Mouse (Mus musculus) left cerebral cortex, postnatal 14 days (tissue): ENCODE measurements around the gene Tcaf3. TPM values are rescaled to one million over a fixed set of nuclear protein-coding genes. Genes with fewer than 3 reads are reported as not detected.

Experiments
- DNase-seq, 2 experiments: peaks; one replicate each; pipeline ENCODE4 v3.0.0; 2021 to 2022; ENCODE audit warnings: low spot score in 2 of 2, mixed read lengths in 1 of 2
- intact Hi-C: fragments of 180-260 bp; cut with DNase I; formaldehyde crosslinking; loops from one replicate; pipeline ENCODE4 v1.15.1; 2025
- total RNA-seq, 2 experiments: library from RNA; stranded (reverse); gene quantifications; 2 replicates each; pipeline ENCODE4 v1.2.3; 2021

The Tcaf3 gene
- total RNA-seq, 2 experiments from 2014 or later = not detected

DNA sequence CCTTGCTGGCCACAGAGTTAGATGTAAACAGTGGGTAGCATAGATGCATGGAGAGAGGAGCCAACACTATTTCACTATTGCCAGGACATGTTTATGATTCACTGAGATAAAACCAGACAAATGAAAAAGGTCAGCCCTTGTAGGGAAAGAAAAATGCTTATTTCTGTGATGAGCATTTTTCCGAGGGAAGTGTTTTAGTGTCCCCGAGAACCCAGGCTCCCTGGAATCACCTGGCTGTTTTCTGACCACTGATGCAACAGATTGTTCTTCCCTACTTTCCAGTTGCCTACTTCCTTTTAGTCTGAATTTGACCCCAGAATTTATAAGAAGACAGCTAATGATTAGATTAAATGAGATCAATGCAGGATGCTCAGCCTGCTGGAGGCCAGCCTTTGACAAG is 51.3 kb downstream of the Tcaf3 start:
- intact Hi-C loops = no loop called here
- DNase-seq = no peak

DNA sequence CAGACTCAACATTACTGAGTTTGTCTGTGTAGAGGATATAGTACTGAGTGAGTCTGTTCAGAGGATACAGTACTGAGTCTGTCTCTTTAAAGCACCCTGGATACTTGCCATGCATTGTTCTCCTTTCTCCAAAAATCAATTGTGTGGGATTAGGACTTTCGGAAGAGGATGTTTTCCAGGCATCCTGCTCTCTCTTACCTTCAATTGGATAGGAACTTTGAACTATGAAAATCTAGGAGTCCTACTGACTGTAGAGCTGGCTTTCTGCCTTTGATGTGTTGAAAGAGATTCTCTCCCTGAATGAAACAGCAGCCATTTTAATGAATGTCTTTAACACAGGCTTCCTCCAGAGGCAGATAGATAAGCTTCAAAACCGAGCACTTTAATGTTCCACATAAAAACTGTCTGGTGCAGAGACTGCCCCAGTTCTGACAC is 52.0 kb downstream of the Tcaf3 start:
- intact Hi-C loops = no loop called here
- no peak for DNase-seq

DNA sequence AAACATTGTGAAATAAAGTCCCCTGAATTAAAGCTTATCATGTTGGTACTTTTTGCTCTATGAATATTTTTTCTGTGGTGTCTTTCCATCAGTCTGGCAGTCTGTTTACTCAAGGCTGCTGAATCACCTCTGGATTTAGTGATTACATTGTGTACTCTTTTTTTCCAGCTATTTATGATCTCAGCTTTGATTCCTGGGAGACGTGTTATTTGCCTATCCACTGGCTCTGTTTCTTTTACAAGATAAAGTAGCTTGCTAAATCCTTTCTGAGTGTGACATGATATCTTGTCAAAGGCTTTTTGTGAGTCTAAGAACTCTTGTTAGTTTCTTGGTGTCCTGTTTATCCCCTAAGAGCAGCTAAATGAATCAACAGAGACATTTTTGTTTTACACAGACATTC is 52.6 kb downstream of the Tcaf3 start:
- intact Hi-C loops = no loop called here
- DNase-seq = no peak

DNA sequence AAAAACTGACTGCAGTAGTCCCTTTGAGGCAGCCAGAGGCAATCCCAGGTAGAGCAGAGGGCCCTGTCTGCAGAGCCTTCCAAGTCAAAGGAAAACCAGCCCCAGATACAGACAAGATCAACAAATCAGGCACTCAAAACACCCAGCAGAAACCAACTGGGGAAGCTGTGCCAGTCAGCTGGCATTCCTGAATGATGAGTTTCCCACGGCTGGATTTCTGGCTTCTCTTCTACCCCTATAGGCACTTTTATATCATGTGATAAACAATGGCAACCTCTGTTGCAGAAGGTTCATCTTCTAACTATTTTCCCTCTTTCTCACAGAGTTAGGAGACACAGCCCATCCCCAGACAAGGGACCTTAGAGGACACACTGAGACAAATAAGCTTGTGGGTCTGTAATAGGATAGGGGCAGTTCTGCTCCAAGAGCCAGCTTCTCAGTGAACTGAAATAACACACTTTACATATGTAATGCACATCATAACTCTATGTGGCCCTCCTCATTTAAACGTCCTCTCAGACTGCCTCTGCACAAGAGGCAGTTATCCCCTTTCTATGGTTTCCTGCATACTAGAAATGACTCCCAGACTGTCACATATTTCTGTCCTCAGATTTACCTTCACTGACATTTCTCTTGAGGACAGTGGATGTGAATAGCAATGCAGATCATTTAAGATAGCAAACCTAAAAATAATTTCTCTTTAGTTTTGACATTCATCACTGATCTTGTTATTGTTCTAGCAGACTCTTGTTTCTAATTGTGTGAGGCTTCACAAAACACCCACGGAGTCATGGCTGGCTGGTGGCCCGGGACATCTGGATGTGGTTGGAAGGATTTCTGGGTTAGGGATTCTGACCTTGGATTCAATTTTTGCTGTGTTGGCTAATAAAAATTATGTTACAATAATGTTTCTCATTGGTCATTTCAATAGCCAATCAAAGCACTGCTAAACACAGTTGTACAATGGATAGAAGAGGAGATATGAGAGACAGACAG is 55.2 kb downstream of the Tcaf3 start:
- intact Hi-C loops = no loop called here
- no peak for DNase-seq

DNA sequence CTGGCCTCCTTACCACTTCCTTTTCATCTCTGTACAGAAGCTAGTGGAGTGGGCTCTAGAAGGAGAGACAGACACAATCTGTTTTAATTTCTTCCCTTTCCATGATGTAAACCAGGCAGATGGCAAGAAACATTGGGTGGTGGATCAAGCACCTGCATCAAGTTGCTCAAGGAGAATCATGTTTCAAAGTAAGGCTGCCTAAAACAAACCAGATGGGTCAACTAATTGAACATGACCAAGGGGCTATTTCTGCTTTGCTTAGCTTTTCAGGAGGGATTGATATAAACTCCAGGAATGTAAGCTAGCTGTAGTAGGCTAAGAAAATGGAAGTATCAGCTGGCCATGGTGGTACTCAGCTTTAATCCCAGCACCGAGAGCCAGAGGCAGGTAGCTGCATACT is 56.8 kb downstream of the Tcaf3 start:
- no peak for DNase-seq
- intact Hi-C loops = no loop called here

DNA sequence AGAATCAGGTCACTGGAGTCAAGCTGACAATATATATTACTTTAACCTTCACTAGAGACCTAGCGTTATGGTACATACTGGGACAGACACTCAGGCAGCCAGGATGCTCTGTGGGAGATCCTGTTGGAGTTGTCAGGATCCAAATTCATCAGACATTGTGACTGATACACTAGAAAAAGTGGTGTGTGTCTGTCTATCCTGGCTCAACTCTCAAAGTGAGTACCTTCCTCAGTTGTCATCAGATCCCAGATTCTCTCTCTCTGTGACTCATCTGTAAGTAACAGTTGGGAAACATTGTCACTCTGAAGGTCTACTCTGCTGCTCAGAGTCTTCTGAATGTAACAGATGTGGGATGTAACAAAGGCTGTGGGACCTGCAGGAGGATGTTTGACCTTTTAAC is 57.8 kb downstream of the Tcaf3 start:
- DNase-seq = no peak
- intact Hi-C loops = no loop called here

Other genes with a start within 250 kb of the Tcaf3 start
- 10 to 100 TPM; 51.8 to 60.0 TPM for gene Zyx, start 248.1 kb downstream of the Tcaf3 start, total RNA-seq
- under 1 TPM; 0.22 to 0.34 TPM for gene Epha1, start 224.4 kb downstream of the Tcaf3 start, total RNA-seq
- gene Tas2r143, start 197.5 kb downstream of the Tcaf3 start, total RNA-seq = not detected
- not detected for gene Tas2r135, start 192.3 kb downstream of the Tcaf3 start, total RNA-seq
- gene Tas2r126, start 163.2 kb downstream of the Tcaf3 start, total RNA-seq = not detected
- not detected for gene Olfr458, start 132.5 kb downstream of the Tcaf3 start, total RNA-seq
- not detected for gene Olfr457, start 121.4 kb downstream of the Tcaf3 start, total RNA-seq
- not detected for gene Olfr456, start 110.5 kb downstream of the Tcaf3 start, total RNA-seq
- gene Olfr455, start 50.1 kb downstream of the Tcaf3 start, total RNA-seq = not detected
- 1 to 10 TPM in 1 of 2 experiments, under 1 TPM in 1; 0.63 to 1.0 TPM for gene Tcaf2, start 47.6 kb upstream of the Tcaf3 start, total RNA-seq
- 100 to 1,000 TPM; 226 to 234 TPM for gene Tcaf1, start 112.4 kb upstream of the Tcaf3 start, total RNA-seq
- not detected for gene Olfr453, start 141.7 kb upstream of the Tcaf3 start, total RNA-seq
- gene Olfr38, start 158.7 kb upstream of the Tcaf3 start, total RNA-seq = not detected
- not detected for gene Olfr452, start 187.4 kb upstream of the Tcaf3 start, total RNA-seq
- gene Olfr450, start 214.2 kb upstream of the Tcaf3 start, total RNA-seq = not detected
- gene Olfr449, start 236.7 kb upstream of the Tcaf3 start, total RNA-seq = not detected